8 mouse cellular contexts compared by ENCODE assay signal in genomic region chr17:47759702-47760410, GRCm38 (mm10). TPM values are rescaled to one million over a fixed set of nuclear protein-coding genes. Genes with fewer than 3 reads are reported as not detected.
DNase-seq lines count a peak whose midpoint lies in the region; ATAC-seq lines count a peak whose summit lies in the region.

No protein-coding gene starts in this region.

- peak; percentile 8; the same call in 1 of the 2 replicates for ATAC-seq in cerebellum, adult (ENCODE audit: insufficient number of reproducible peaks, low FRiP score, low TSS enrichment)

- no peak for DNase-seq in cerebellum, postnatal 4 days (ENCODE audit: low spot score in 2 of 2)
- peak; percentile 54 for DNase-seq in thymus, postnatal 4 days
- no peak for DNase-seq in thymus, adult 18-20 months
- DNase-seq in heart, adult 8-10 months (ENCODE audit: low spot score) = peak; percentile 66
- peak; percentile 40 for DNase-seq in lung, postnatal 14 days
- DNase-seq in urinary bladder, postnatal 25 days (ENCODE audit: low spot score) = no peak
- DNase-seq in layer of hippocampus, adult 9-10 months (ENCODE audit: low spot score) = no peak

RNA-seq across cellular contexts. Expression of gene Tfeb, which starts 23.0 kb away (rescaled TPM):
- 10 to 100 TPM; 36.9 to 42.6 (median 39.1) TPM for total RNA-seq in heart, adult 8-10 months (2022)

RNA-seq across cellular contexts. Expression of gene Pgc, which starts 33.2 kb away (rescaled TPM):
- total RNA-seq in heart, adult 8-10 months (2022) = not detected

Comparison
In these comparisons a context has a peak if more than half of its experiments do, and no peak if none do; other contexts are left out.
1. DNase-seq: peak in thymus, postnatal 4 days (single experiment), heart, adult 8-10 months (single experiment) and lung, postnatal 14 days (single experiment); none in cerebellum, postnatal 4 days (0 of 2), thymus, adult 18-20 months (0 of 2), urinary bladder, postnatal 25 days (single experiment) and layer of hippocampus, adult 9-10 months (single experiment).